Mouse (Mus musculus) lung, postnatal 0 days (tissue): Measurements from ENCODE around the gene Clrn2.

ENCODE experiments used
- CTCF ChIP-seq: IDR thresholded peaks from 2 replicates; pipeline ENCODE4 v1.5.1; 2016; ENCODE audit warnings: antibody characterized with exemption, mild to moderate bottlenecking
- EP300 ChIP-seq: IDR thresholded peaks from 2 replicates; pipeline ENCODE4 v1.6.1; 2016; ENCODE audit warnings: antibody characterized with exemption, mild to moderate bottlenecking, control low read depth

GRCm38 (mm10) chr5:45474758-45475157 is 21.2 kb downstream of the Clrn2 start:
- TF ChIP-seq CTCF (no peak), EP300 (no peak)
